Mouse (Mus musculus) megakaryocyte, embryonic 14.5 days (primary cell): ENCODE data around the gene Trim31. TPM values are rescaled to one million over a fixed set of nuclear protein-coding genes. Genes with fewer than 3 reads are reported as not detected.

Experiments
- H3K27me3 ChIP-seq: replicated peaks from 2 replicates; pipeline ENCODE3; 2012; ENCODE audit warnings: inconsistent platforms
- H3K36me3 ChIP-seq: replicated peaks from 2 replicates; pipeline ENCODE3; 2012; ENCODE audit warnings: low read length, inconsistent platforms, mixed read lengths
- H3K4me1 ChIP-seq: 2 replicates; pipeline ENCODE4 v1.6.1; 2012; ENCODE audit warnings: inconsistent platforms
- H3K4me3 ChIP-seq: replicated peaks from 2 replicates; pipeline ENCODE3; 2012; ENCODE audit warnings: moderate library complexity, mild to moderate bottlenecking, inconsistent platforms
- H3K9me3 ChIP-seq: 2 replicates; pipeline ENCODE4 v1.6.1; 2012; ENCODE audit warnings: inconsistent platforms
- FLI1 ChIP-seq: IDR thresholded peaks from 2 replicates; pipeline ENCODE4 v1.6.1; 2012; ENCODE audit warnings: low read length, inconsistent platforms, mixed read lengths
- GATA1 ChIP-seq: IDR thresholded peaks from 3 replicates; pipeline ENCODE4 v1.6.1; 2012; ENCODE audit warnings: mixed read lengths, low read length, inconsistent platforms, borderline replicate concordance
- polyA plus RNA-seq: library from polyadenylated mRNA; stranded (reverse); fragments of >175 nt; gene quantifications from 2 replicates; pipeline ENCODE4 v1.2.3, GENCODE M21; 2012; ENCODE audit warnings: low replicate concordance; ENCODE audit not compliant: insufficient read depth

The Trim31 gene
- polyA plus RNA-seq, 1 experiment, result not detected

DNA sequence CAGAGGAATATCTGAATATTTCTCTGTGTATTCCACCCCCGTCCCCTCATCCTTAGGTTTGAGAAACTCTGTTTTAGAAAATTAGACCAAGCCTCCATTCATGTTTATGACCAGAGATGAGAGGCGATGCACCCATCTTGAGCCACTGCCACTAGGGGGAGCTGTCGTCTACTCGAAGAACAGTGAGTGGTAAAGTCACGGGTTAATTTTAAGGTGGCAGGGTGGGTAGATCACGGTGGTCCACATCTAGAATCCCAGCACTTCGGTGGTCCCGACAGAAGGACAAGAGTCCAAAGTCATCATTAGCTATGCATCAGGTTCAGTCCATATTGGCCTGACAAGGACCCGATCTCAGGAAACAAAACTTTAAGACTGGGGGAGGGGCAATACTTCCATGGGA, 17.2 kb downstream of the Trim31 start:
- Histone ChIP-seq H3K36me3 (no peaks in the 10 kb centered on the region), H3K9me3 (no peaks in the 10 kb centered on the region), H3K4me3 (peak overlapping the region; percentile 53), H3K4me1 (peaks cover 6% of the 10 kb centered on the region), H3K27me3 (peaks cover 35% of the 10 kb centered on the region)
- TF ChIP-seq FLI1 (no peak), GATA1 (no peak)

DNA sequence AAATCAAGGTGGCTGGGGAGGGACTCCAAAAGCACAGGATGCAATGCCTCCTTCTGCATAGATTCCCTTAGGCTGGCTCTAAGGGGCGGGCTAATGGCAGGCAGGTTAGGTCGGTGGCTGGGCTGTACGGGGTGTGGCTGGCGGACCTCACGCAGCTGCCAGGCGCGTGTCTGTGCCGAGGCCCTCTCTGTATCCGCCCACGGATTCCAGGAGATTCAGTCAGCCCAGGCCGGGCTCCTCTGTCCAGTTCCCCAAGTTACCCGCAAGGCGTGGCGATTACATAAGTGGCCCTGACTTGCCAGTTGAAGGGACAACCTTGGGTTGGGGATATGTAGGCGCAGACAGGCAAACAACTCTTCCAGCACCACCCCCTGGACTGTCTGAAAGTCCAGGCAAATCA, 22.3 kb downstream of the Trim31 start:
- Histone ChIP-seq H3K36me3 (no peaks in the 10 kb centered on the region), H3K9me3 (no peaks in the 10 kb centered on the region; the same call in 1 of the 2 replicates), H3K27me3 (peaks cover 40% of the 10 kb centered on the region), H3K4me3 (no peak overlapping the region), H3K4me1 (peaks cover 1% of the 10 kb centered on the region)
- no peak for TF ChIP-seq GATA1
- TF ChIP-seq FLI1, result no peak

DNA sequence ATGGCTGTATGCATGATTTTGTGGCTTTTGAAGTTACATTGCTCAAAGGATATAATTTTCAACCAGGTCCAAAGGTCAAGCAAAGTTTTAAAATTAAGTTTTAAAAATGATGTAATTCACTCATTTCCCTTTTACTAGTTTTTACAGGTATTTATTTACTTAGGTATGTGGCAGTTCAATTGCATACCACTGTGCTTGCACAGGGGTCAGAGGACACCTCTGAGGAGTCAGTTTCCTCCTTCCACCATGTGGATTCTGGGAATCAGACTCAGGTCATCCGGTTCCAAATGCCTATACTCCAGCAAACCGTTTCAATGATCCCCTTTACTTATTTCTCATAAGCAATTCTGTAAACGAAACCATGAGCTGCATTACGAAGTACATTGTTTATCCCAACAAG, 24.8 kb downstream of the Trim31 start:
- no peaks in the 10 kb centered on the region for H3K36me3 ChIP-seq
- TF ChIP-seq FLI1 (no peak), GATA1 (no peak)
- no peak overlapping the region for H3K4me3 ChIP-seq
- H3K4me1 ChIP-seq, result no peaks in the 10 kb centered on the region
- peaks cover 32% of the 10 kb centered on the region for H3K27me3 ChIP-seq
- no peaks in the 10 kb centered on the region; the same call in 1 of the 2 replicates for H3K9me3 ChIP-seq

DNA sequence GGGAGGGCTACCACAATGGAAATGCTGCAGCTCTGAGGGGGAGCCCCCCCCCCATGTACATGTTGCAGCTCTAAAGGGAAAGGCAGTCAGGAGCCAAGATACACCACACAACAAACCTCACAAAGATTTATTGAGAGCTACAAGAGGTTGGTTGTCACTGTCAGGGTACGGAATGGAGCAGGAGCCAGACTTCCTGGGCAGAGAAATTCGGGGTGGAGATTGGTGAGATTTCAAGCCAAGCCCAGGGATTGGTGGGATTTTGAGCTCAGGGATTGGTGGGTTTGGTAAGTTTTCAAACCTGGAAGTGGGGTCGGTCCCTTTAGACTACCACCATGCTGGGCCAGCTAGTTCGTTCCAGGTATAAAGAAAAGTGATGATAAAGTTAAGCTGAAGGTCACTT, 25.6 kb downstream of the Trim31 start:
- H3K4me3 ChIP-seq, result no peak overlapping the region
- H3K9me3 ChIP-seq, result no peaks in the 10 kb centered on the region; the same call in 1 of the 2 replicates
- peaks cover 33% of the 10 kb centered on the region for H3K27me3 ChIP-seq
- TF ChIP-seq FLI1 (no peak), GATA1 (no peak)
- H3K36me3 ChIP-seq, result no peaks in the 10 kb centered on the region
- no peaks in the 10 kb centered on the region for H3K4me1 ChIP-seq

DNA sequence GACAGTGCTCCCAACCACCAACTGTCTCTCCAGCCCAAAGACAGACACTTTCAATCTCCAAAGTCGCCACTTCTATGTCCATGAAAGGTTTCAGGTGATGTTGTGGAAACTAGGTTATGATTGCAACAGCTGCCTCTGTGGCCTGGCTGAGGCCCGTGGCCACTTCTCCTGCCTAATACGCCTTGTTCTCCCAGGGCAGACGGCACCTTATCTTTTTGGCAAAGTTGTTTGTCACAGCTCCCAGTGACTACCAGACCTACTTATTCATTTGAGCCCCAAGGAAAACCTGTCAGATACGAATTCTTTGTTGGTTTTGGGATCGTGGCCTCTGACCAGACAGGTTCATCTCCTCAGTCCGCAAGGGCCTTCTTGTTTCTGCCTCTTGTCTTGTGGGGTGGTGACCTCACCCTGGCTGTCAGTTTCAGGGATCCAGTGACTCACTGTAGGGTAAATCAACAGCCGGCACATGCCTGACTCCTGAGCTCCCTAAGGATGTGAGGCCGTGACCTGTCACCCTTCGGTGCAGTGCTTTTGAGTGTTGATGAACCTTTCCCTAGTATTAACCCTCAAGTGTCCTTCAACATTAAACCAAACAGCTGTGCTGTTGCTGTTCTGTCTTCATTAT, 29.7 kb downstream of the Trim31 start:
- Histone ChIP-seq H3K4me1 (peaks cover 11% of the 10 kb centered on the region), H3K4me3 (no peak overlapping the region), H3K36me3 (no peaks in the 10 kb centered on the region), H3K27me3 (peaks cover 29% of the 10 kb centered on the region), H3K9me3 (no peaks in the 10 kb centered on the region; the same call in 1 of the 2 replicates)
- TF ChIP-seq GATA1, result no peak
- no peak for TF ChIP-seq FLI1

DNA sequence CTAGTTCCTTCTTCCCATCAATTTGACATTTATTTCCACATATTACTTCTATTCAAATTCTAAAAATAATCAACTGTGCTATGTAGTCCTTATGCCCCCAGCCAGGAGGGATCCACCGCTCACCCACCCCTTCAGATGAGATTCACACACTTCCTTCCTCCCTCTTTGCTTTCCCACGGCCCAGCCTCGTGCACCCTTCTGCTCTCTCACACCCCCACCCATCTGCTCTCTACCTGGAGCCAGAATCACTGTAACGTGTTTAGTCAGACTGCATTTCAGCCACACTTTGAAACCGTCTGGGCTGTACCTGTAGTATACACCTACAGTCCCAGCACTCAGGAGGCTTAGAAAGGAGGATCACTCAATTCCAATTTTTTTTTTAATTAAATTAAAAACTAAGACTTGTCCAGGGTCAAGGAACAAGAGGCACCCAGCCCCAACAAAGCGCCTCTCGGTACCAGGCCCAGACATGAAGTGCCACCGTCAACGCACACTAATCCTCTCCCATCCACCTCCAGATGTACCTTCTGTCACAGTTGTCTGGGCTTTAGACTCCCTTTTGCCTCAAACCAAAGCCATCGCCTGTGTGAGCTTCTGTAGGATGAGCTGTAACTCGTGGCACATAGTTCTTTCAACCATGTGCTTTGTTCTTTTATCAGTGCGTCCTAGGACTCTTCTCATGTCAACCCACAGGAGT, 31.5 kb downstream of the Trim31 start:
- Histone ChIP-seq H3K27me3 (peaks cover 31% of the 10 kb centered on the region), H3K9me3 (no peaks in the 10 kb centered on the region; the same call in 1 of the 2 replicates), H3K4me1 (peaks cover 11% of the 10 kb centered on the region), H3K4me3 (no peak overlapping the region), H3K36me3 (no peaks in the 10 kb centered on the region)
- TF ChIP-seq FLI1, result no peak
- TF ChIP-seq GATA1, result no peak

DNA sequence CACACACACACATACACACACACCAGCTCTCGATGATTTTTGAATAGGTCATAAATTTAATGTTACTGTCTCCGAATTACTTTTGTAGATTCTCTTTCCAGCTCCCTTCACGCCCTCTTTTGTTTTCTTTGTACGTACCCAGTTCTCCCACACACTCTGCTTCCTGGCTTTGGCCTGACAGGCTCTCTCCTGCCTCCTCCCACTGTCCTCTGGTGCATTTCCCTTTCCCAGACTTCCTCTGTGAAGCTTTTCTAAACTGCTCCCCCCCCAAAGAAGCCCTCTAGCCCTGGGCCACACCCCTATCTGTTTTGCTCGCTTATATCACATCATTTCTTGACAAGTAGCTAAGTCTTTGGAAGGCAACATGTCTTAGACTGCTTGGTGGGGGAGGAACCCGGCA, 32.3 kb downstream of the Trim31 start:
- no peak overlapping the region for H3K4me3 ChIP-seq
- H3K9me3 ChIP-seq, result no peaks in the 10 kb centered on the region; the same call in 1 of the 2 replicates
- TF ChIP-seq GATA1 (no peak), FLI1 (no peak)
- peaks cover 31% of the 10 kb centered on the region for H3K27me3 ChIP-seq
- H3K4me1 ChIP-seq, result peaks cover 11% of the 10 kb centered on the region
- no peaks in the 10 kb centered on the region for H3K36me3 ChIP-seq

DNA sequence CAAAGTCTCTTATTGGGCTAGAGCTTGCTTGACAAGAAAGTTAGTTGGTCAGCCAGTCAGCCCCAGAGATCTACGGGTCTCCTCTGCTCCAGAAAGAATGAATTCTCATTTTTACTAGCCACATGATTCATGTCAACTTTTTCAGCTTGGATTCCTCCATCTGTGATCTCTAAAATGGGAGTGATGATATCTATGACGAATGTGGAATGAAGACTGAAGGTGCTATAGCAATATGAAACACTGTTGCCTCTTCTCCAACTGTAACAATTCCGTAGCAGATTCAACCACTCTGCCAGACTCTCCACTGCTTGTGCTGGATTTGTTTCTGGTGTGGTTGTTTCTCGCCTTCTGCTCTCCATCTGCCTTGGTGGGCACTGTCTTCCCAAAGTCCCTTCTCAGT, 33.2 kb downstream of the Trim31 start:
- no peaks in the 10 kb centered on the region for H3K9me3 ChIP-seq
- H3K4me1 ChIP-seq, result peaks cover 11% of the 10 kb centered on the region
- peaks cover 31% of the 10 kb centered on the region for H3K27me3 ChIP-seq
- no peaks in the 10 kb centered on the region for H3K36me3 ChIP-seq
- TF ChIP-seq GATA1 (no peak), FLI1 (no peak)
- no peak overlapping the region for H3K4me3 ChIP-seq

DNA sequence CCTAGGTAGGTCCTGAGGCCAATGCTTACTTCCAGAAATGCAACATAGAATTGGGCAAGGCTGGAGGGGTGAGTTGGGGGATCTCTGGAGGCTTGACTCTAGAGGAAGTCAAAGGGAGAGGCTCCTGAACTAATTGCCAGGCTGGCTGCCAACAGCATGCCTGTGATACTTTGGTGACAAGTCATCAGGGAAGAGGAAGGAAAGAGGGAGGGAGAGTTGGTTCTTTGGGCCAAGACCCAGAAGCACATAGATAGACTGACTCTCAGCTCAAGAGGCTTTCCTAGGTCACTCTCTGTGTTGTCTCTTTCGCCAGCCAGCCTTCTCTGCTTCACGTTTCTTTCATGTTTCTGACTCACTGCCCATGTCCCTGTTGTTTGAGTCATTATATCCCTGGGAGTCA, 33.9 kb downstream of the Trim31 start:
- peaks cover 11% of the 10 kb centered on the region for H3K4me1 ChIP-seq
- H3K36me3 ChIP-seq, result no peaks in the 10 kb centered on the region
- H3K4me3 ChIP-seq, result no peak overlapping the region
- no peak for TF ChIP-seq FLI1
- H3K27me3 ChIP-seq, result peaks cover 37% of the 10 kb centered on the region
- no peaks in the 10 kb centered on the region for H3K9me3 ChIP-seq

DNA sequence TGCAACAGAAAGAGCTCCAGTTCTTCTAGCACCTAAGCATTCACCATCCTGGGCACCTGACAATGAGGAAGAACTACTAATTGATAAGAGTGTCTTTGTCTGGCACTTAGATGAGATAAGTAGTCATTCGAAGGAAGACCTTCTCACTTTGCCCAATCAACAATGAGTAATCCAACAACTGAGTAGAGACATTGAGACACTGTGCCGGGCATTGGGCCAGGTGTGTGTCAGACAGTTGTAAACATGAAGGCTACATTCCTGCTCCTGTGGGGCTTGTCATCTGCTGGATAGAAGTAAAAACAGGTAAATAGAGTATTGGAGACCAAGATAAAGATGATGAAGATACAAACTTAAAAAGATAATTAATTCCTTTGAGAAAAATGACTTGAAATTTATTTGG, 40.1 kb downstream of the Trim31 start:
- TF ChIP-seq FLI1, result no peak
- no peak for TF ChIP-seq GATA1
- H3K4me3 ChIP-seq, result no peak overlapping the region

More for the DNA sequence above, 40.1 kb downstream of the Trim31 start:
- Histone ChIP-seq H3K27me3 (peaks cover 59% of the 10 kb centered on the region), H3K9me3 (peaks cover 8% of the 10 kb centered on the region; the same call in 1 of the 2 replicates), H3K36me3 (no peaks in the 10 kb centered on the region), H3K4me1 (peaks cover 9% of the 10 kb centered on the region)
